Mouse (Mus musculus) heart, adult 2 months (tissue): ENCODE measurements around the gene Stk39. TPM values are rescaled to one million over a fixed set of nuclear protein-coding genes. Genes with fewer than 3 reads are reported as not detected.

ENCODE experiments used
- DNase-seq, 2 experiments: peaks; one replicate each; pipeline ENCODE4 v3.0.0; 2021
- H3K27ac ChIP-seq: fragments of 200-600 bp; 2 replicates; pipeline ENCODE4 v1.8.1; 2022
- H3K27me3 ChIP-seq: fragments of 200-500 bp; 2 replicates; pipeline ENCODE4 v1.6.1; 2012; ENCODE audit warnings: mild to moderate bottlenecking, low read length, inconsistent platforms, mixed read lengths; ENCODE audit not compliant: control insufficient read depth, insufficient read depth
- H3K36me3 ChIP-seq: fragments of 200-500 bp; 2 replicates; pipeline ENCODE4 v1.6.1; 2012; ENCODE audit warnings: low read length, inconsistent platforms; ENCODE audit not compliant: control insufficient read depth, insufficient read depth
- H3K4me1 ChIP-seq: fragments of 200-500 bp; 2 replicates; pipeline ENCODE4 v1.6.1; 2011; ENCODE audit warnings: low read length; ENCODE audit not compliant: control insufficient read depth, insufficient read depth
- H3K4me3 ChIP-seq: fragments of 200-600 bp; 2 replicates; pipeline ENCODE4 v1.8.1; 2022
- H3K79me2 ChIP-seq: fragments of 200-500 bp; replicated peaks from 2 replicates; pipeline ENCODE4 v1.6.1; 2012; ENCODE audit warnings: mild to moderate bottlenecking, inconsistent platforms, low read length, moderate library complexity, mixed read lengths; ENCODE audit not compliant: control insufficient read depth, insufficient read depth
- H3K9ac ChIP-seq: fragments of 200-500 bp; 2 replicates; pipeline ENCODE4 v1.6.1; 2012; ENCODE audit warnings: low read depth, mild to moderate bottlenecking, control low read depth, inconsistent platforms, low read length, mixed read lengths
- CTCF ChIP-seq: fragments of 200-600 bp; IDR thresholded peaks from 2 replicates; pipeline ENCODE4 v1.8.1; 2022; ENCODE audit warnings: antibody characterized with exemption, mild to moderate bottlenecking, moderate library complexity
- EP300 ChIP-seq: fragments of 200-500 bp; IDR thresholded peaks from 2 replicates; pipeline ENCODE4 v1.6.1; 2011; ENCODE audit warnings: low read depth, low read length, control low read depth; ENCODE audit not compliant: insufficient read depth
- POLR2A ChIP-seq: fragments of 200-500 bp; IDR thresholded peaks from 2 replicates; pipeline ENCODE4 v1.6.1; 2011; ENCODE audit warnings: mild to moderate bottlenecking, low read depth, low read length, control low read depth; ENCODE audit not compliant: insufficient read depth
- WGBS: fragments of 180-500 bp; shearing (Covaris S2); methylation state at CpG from one replicate; pipeline ENCODE4 v1.1.7; 2018; 5-methylcytosine and 5-hydroxymethylcytosine counted together
- intact Hi-C: fragments of 180-260 bp; cut with DNase I; formaldehyde crosslinking; loops from one replicate; pipeline ENCODE4 v1.15.1; 2025
- polyA plus RNA-seq: library from polyadenylated mRNA; depleted of rRNA; stranded (reverse); fragments of >200 nt; gene quantifications from 2 replicates; pipeline ENCODE4 v1.2.3, GENCODE M21; 2012
- total RNA-seq, 2 experiments: library from RNA; stranded (reverse); gene quantifications; 2 replicates each; pipeline ENCODE4 v1.2.3; 2021

Gene Stk39
- total and polyA plus RNA-seq, 3 experiments: 34.2 to 85.2 (median 80.9) TPM

DNA sequence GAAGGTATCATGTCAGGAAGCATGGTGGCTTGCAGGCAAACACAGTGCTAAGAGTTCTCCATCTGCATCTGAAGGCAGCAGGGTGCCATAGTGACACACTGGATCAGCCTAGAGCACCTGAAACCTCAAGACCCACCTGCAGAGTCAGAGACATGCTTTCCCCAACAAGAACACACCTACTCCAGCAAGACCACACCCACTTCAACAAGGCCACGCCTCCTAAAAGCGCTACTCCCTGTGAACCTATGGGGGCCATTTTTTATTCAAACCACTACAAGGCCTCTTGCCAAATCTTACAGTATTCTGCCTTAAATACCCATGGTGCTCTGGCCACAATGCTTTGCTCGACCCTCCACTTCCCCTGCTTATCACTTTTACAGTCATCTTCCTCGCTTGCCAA, 13.1 kb upstream of the Stk39 start:
- Histone ChIP-seq H3K79me2 (no peaks in the 10 kb centered on the region), H3K9ac (no peak overlapping the region), H3K4me3 (no peak overlapping the region), H3K4me1 (no peaks in the 10 kb centered on the region; the same call in 1 of the 2 replicates), H3K36me3 (no peaks in the 10 kb centered on the region), H3K27ac (no peak overlapping the region), H3K27me3 (peaks cover 1% of the 10 kb centered on the region; the same call in 1 of the 2 replicates)
- TF ChIP-seq POLR2A: no peak
- WGBS: 39% methylated on average over 4 of the region's 4 CpGs
- intact Hi-C loops: no loop called here
- DNase-seq: no peak

GRCm38 (mm10) chr2:68482896-68483295, 10.8 kb upstream of the Stk39 start:
- Histone ChIP-seq H3K79me2 (no peaks in the 10 kb centered on the region), H3K27me3 (peaks cover 1% of the 10 kb centered on the region; the same call in 1 of the 2 replicates), H3K9ac (no peak overlapping the region), H3K4me1 (no peaks in the 10 kb centered on the region; the same call in 1 of the 2 replicates), H3K27ac (no peak overlapping the region), H3K36me3 (no peaks in the 10 kb centered on the region), H3K4me3 (no peak overlapping the region)
- no peak for TF ChIP-seq POLR2A
- TF ChIP-seq CTCF: no peak
- TF ChIP-seq EP300: no peak
- intact Hi-C loops: no loop called here
- no peak for DNase-seq
- 90% methylated on average over 5 of the region's 5 CpGs for WGBS

DNA sequence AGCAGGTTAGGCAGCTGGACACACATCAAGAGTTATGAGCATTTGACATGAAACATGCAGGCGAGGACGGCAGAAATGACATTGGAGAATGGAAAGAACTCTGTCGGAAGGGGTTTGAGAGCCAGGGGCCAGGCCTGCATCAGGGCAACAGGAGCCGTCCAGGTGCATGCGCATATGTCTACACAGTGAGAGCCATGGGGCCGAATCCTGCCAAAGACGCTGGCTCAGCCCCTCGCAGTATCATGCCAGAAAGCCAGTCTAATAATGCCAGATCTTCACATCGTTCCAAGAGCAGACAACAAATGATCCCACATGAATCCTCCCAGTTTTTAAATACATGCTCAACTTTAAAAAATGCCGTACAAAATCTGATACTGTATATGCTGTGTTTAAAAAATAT, 7.8 kb upstream of the Stk39 start:
- 90% methylated on average over 10 of the region's 10 CpGs for WGBS
- Histone ChIP-seq H3K36me3 (no peaks in the 10 kb centered on the region), H3K4me1 (no peaks in the 10 kb centered on the region; the same call in 1 of the 2 replicates), H3K27ac (no peak overlapping the region), H3K4me3 (no peak overlapping the region), H3K79me2 (no peaks in the 10 kb centered on the region), H3K9ac (no peak overlapping the region), H3K27me3 (peaks cover 1% of the 10 kb centered on the region; the same call in 1 of the 2 replicates)
- TF ChIP-seq CTCF (no peak), EP300 (no peak), POLR2A (no peak)
- no peak for DNase-seq
- intact Hi-C loops: no loop called here

DNA sequence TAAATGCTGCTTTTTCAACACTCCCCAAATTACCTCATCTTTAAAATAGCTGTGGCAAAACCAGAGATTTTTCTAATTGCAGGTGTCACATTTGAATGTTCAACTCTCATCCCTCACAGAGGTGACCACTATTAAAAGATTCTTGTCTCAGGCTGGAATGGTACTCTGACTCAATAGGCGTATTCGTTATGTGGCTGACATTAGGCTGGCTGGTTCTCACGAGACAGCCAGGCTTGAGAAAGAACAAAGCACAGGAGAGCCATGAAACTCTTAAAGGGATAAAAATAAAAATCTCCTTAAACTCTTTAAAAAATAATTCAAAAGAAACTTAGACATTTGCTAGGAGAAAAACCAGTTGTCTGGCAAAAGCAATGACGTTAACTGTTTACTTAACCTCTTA, 853 bp upstream of the Stk39 start:
- Histone ChIP-seq H3K27ac (no peak overlapping the region; the same call in 1 of the 2 replicates), H3K4me1 (peaks cover 2% of the 10 kb centered on the region; the same call in 1 of the 2 replicates), H3K79me2 (no peaks in the 10 kb centered on the region), H3K9ac (no peak overlapping the region), H3K36me3 (no peaks in the 10 kb centered on the region; the same call in 1 of the 2 replicates), H3K27me3 (no peaks in the 10 kb centered on the region), H3K4me3 (no peak overlapping the region)
- intact Hi-C loops: loop anchor here (5.0 kb wide), 1 partner anchor 111 kb away; no protein-coding TSS in a partner anchor
- no peak for DNase-seq
- TF ChIP-seq CTCF (no peak), EP300 (no peak), POLR2A (no peak)
- 76% methylated on average over 4 of the region's 4 CpGs for WGBS

GRCm38 (mm10) chr2:68472551-68472910, 463 bp upstream of the Stk39 start:
- Histone ChIP-seq H3K36me3 (no peaks in the 10 kb centered on the region; the same call in 1 of the 2 replicates), H3K27me3 (no peaks in the 10 kb centered on the region), H3K79me2 (no peaks in the 10 kb centered on the region), H3K4me1 (peaks cover 3% of the 10 kb centered on the region), H3K9ac (peak overlapping the region; percentile 82), H3K4me3 (peak overlapping the region; percentile 80), H3K27ac (peak overlapping the region; percentile 85)
- intact Hi-C loops: loop anchor here (5.0 kb wide), 1 partner anchor 110 kb away; no protein-coding TSS in a partner anchor
- no peak for TF ChIP-seq EP300
- TF ChIP-seq CTCF: no peak
- DNase-seq: no peak
- WGBS: 20% methylated on average over 5 of the region's 5 CpGs

DNA sequence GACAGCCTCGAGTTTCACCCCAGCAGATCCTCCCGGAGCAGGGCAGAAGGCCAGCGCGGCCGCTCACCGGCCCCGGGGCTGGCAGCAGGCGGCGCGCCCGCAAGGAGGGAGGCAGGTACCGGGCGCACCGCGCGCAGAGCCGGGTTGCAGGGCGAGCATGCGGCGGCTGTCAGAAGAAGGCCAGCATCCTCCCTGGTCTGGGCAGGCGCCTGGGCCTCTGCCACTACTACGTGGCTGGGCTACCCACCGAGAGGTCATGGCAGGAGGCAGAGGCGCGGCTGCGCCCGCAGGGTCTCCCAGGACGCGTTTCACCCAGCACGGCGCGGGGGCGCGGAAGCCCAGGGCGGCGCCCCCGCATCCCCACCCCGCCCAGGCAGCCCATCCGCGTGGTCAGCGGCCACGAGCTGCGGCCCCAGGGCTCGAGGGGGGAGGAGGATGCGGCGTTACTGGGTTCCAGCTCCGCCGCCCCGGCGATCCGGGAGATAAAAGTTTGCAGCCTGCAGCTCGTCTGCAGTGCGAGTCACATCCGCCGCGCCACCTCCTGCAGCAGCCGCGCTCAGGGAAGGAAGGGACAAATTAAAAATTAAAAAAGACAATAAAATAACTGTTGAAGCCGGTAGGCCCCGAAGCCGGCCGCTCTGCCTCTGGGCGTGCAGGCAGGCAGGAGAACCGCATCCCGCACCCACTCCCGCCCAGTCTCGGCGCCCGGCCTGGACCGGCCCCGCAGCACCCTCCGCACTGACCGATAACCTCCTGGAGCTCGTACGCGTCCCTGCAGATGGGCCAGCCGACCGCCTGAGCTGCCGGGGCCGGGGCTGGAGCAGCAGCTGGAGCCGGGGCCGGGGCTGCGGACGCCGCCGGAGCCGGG, 943 bp downstream of the Stk39 start:
- no peaks in the 10 kb centered on the region for H3K27me3 ChIP-seq
- under 1% methylated on average over 87 of the region's 87 CpGs for WGBS
- no peaks in the 10 kb centered on the region for H3K79me2 ChIP-seq
- peak overlapping the region; percentile 82 for H3K9ac ChIP-seq
- DNase-seq: peak; percentile 77 to 79
- intact Hi-C loops: loop anchor here (5.0 kb wide), 1 partner anchor 109 kb away; no protein-coding TSS in a partner anchor
- peak overlapping the region; percentile 80 for H3K4me3 ChIP-seq
- peaks cover 6% of the 10 kb centered on the region; the same call in 1 of the 2 replicates for H3K36me3 ChIP-seq
- TF ChIP-seq EP300 (no peak), POLR2A (no peak), CTCF (peak; percentile 28)
- peak overlapping the region; percentile 85 for H3K27ac ChIP-seq
- peaks cover 9% of the 10 kb centered on the region for H3K4me1 ChIP-seq
